10 mouse cellular contexts compared by ENCODE assay signal in the genomic region with DNA sequence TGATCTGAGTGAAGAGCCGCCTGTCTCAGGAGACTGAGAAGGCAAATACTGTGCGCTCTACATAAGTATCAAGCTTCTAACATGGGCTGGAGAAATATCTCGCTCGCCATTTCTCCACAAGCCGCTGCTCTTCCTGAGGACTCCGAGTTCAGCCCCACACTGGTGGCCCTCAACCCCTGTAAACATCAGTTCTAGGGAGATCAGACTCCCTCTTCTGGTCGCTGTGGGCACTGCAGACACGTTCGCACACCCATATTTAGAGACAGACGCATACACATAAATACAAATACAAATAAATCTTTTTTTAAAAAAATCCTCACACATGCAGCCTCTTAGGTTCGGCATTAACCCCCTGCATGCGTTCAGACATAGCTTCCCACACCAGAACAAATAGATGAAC. TPM values are rescaled to one million over a fixed set of nuclear protein-coding genes. Genes with fewer than 3 reads are reported as not detected.
DNase-seq lines count a peak whose midpoint lies in the region; ATAC-seq and TF ChIP-seq lines count a peak whose summit lies in the region.
"Had no signal": no experiment of that assay in that cellular context is flagged by ENCODE, and none has a peak within 500 bp of the region (broad histone marks: within the 10 kb centered on the region; RNA-seq: fewer than 3 reads in every experiment).

No protein-coding gene starts in this region.

- TF ChIP-seq CTCF in kidney, adult 2 months (conservative IDR thresholded peaks at IDR 0.05; ENCODE audit: insufficient read depth, insufficient read length, low read depth, low read length), result peak; percentile 30; the same call in 1 of the 2 replicates

- no peak for DNase-seq in kidney, adult 2 months
- peak; percentile 26 for DNase-seq in right cerebral cortex, postnatal 4 days
- DNase-seq in right cerebral cortex, postnatal 10 days (ENCODE audit: low spot score in 2 of 2), result no peak
- DNase-seq in forebrain, embryonic 14.5 days (ENCODE audit: low spot score), result peak; percentile 50
- DNase-seq in testis, postnatal 10 days (ENCODE audit: low spot score), result peak; percentile 52
- no peak for DNase-seq in left cerebral cortex, postnatal 10 days (ENCODE audit: extremely low spot score in 1 of 2, low spot score in 2 of 2)
- DNase-seq: cerebellum, adult 8-10 months had no signal

- H3K27me3 ChIP-seq in kidney, adult 2 months (replicated peaks; ENCODE audit: control insufficient read depth, insufficient read depth, low read length), result peaks cover 1% of the 10 kb centered on the region; the same call in 1 of the 2 replicates
- no peaks in the 10 kb centered on the region for H3K27me3 ChIP-seq in kidney, embryonic 14.5 days (ENCODE audit: control insufficient read depth, insufficient read depth, low read length)
- no peaks in the 10 kb centered on the region for H3K27me3 ChIP-seq in forebrain, embryonic 14.5 days (replicated peaks; ENCODE audit: control insufficient read depth, insufficient read depth, low read length)
- H3K27me3 ChIP-seq: heart, embryonic 15.5 days had no signal

- no peaks in the 10 kb centered on the region for H3K36me3 ChIP-seq in kidney, adult 2 months (ENCODE audit: control insufficient read depth, insufficient read depth, low read length)
- no peaks in the 10 kb centered on the region for H3K36me3 ChIP-seq in kidney, embryonic 14.5 days (ENCODE audit: control insufficient read depth, insufficient read depth, low read length)
- H3K36me3 ChIP-seq in forebrain, embryonic 14.5 days (ENCODE audit: control insufficient read depth, insufficient read depth, low read length), result no peaks in the 10 kb centered on the region
- H3K36me3 ChIP-seq: heart, embryonic 15.5 days had no signal

- no peak for ATAC-seq in kidney, embryonic 14.5 days (ENCODE audit: low FRiP score, low TSS enrichment)
- peak; percentile 42; the same call in 1 of the 2 replicates for ATAC-seq in forebrain, embryonic 14.5 days
- ATAC-seq in monocyte, adult 5-6 weeks (replicated peaks; ENCODE audit: insufficient number of reproducible peaks, low FRiP score, low TSS enrichment, poor library complexity, severe bottlenecking), result no peak

- H3K27ac ChIP-seq in kidney, adult 2 months (ENCODE audit: insufficient read depth, low read depth, low read length), result no peak overlapping the region
- H3K27ac ChIP-seq in kidney, embryonic 14.5 days (ENCODE audit: low read depth, low read length), result no peak overlapping the region
- peak overlapping the region; percentile 39; the same call in 1 of the 2 replicates for H3K27ac ChIP-seq in forebrain, embryonic 14.5 days (ENCODE audit: low read depth, low read length)
- H3K27ac ChIP-seq: heart, embryonic 15.5 days had no signal

- no peaks in the 10 kb centered on the region for H3K4me1 ChIP-seq in kidney, adult 2 months (ENCODE audit: control insufficient read depth, insufficient read depth, low read length)
- no peaks in the 10 kb centered on the region for H3K4me1 ChIP-seq in kidney, embryonic 14.5 days (ENCODE audit: control insufficient read depth, insufficient read depth, low read length)
- H3K4me1 ChIP-seq in forebrain, embryonic 14.5 days (ENCODE audit: control insufficient read depth, insufficient read depth, low read length), result peaks cover 12% of the 10 kb centered on the region; the same call in 1 of the 2 replicates

- H3K4me2 ChIP-seq in kidney, embryonic 14.5 days (replicated peaks; ENCODE audit: low read depth, low read length), result no peak overlapping the region
- no peak overlapping the region for H3K4me2 ChIP-seq in forebrain, embryonic 14.5 days (ENCODE audit: low read length)
- H3K4me2 ChIP-seq: heart, embryonic 15.5 days had no signal

- intact Hi-C loops in left cerebral cortex, postnatal 10 days (cut with DNase I), result no loop called here

- WGBS in kidney, adult 2 months, result 89% methylated on average over 12 of the region's 12 CpGs
- 90% methylated on average over 12 of the region's 12 CpGs for WGBS in kidney, embryonic 14.5 days
- WGBS in forebrain, embryonic 14.5 days, result 76% methylated on average over 12 of the region's 12 CpGs

- H3K4me3 ChIP-seq in kidney, adult 2 months (ENCODE audit: insufficient read depth, low read depth, low read length), result no peak overlapping the region
- H3K4me3 ChIP-seq in kidney, embryonic 14.5 days (ENCODE audit: low read length), result no peak overlapping the region
- no peak overlapping the region for H3K4me3 ChIP-seq in forebrain, embryonic 14.5 days (ENCODE audit: low read depth, low read length)
- H3K4me3 ChIP-seq: heart, embryonic 15.5 days had no signal

- no peaks in the 10 kb centered on the region for H3K9me3 ChIP-seq in kidney, embryonic 14.5 days (ENCODE audit: control insufficient read depth, low read length)
- H3K9me3 ChIP-seq in forebrain, embryonic 14.5 days (replicated peaks; ENCODE audit: control insufficient read depth, low read length), result no peaks in the 10 kb centered on the region
- H3K9me3 ChIP-seq: heart, embryonic 15.5 days had no signal

- H3K9ac ChIP-seq in kidney, embryonic 14.5 days (ENCODE audit: low read depth, low read length), result no peak overlapping the region
- H3K9ac ChIP-seq in forebrain, embryonic 14.5 days (ENCODE audit: low read length), result no peak overlapping the region
- H3K9ac ChIP-seq: heart, embryonic 15.5 days had no signal

- TF ChIP-seq POLR2A in kidney, adult 2 months (IDR thresholded peaks at IDR 0.05; ENCODE audit: low read depth, low read length), result no peak

RNA-seq across cellular contexts. Expression of gene Ccdc93, which starts 41.3 kb away (rescaled TPM):
- polyA plus RNA-seq in kidney, adult 2 months (2012; rRNA removed), result 9.4 and 10.2 TPM in 2 replicates
- polyA plus RNA-seq in kidney, embryonic 14.5 days (2014; fragmentation: Nextera tagmentation; extraction: Ambion mirVana), result 6.6 and 11.3 TPM in 2 replicates
- 5.8 and 8.2 TPM in 2 replicates for polyA plus RNA-seq in forebrain, embryonic 14.5 days (2014; fragmentation: Nextera tagmentation; extraction: Ambion mirVana)
- total RNA-seq in monocyte, adult 5-6 weeks (2017), result 23.2 to 40.6 TPM (median 27.7 TPM) in 3 replicates
- 10 to 100 TPM; 22.8 to 23.1 TPM for total RNA-seq in left cerebral cortex, postnatal 10 days (2021)

RNA-seq across cellular contexts. Expression of gene Insig2, which starts 57.2 kb away (rescaled TPM):
- 42.0 and 43.8 TPM in 2 replicates for polyA plus RNA-seq in kidney, adult 2 months (2012; rRNA removed)
- 20.5 and 23.3 TPM in 2 replicates for polyA plus RNA-seq in kidney, embryonic 14.5 days (2014; fragmentation: Nextera tagmentation; extraction: Ambion mirVana)
- polyA plus RNA-seq in forebrain, embryonic 14.5 days (2014; fragmentation: Nextera tagmentation; extraction: Ambion mirVana), result 23.8 and 31.4 TPM in 2 replicates
- 12.7 to 32.8 TPM (median 15.4 TPM) in 3 replicates for total RNA-seq in monocyte, adult 5-6 weeks (2017)
- total RNA-seq in left cerebral cortex, postnatal 10 days (2021), result 10 to 100 TPM; 41.6 to 43.7 TPM

Comparison
In these comparisons a context has a peak if more than half of its experiments do, and no peak if none do; other contexts are left out.
1. DNase-seq: peak in right cerebral cortex, postnatal 4 days (single experiment), forebrain, embryonic 14.5 days (single experiment) and testis, postnatal 10 days (single experiment); none in kidney, adult 2 months (single experiment), right cerebral cortex, postnatal 10 days (0 of 2) and left cerebral cortex, postnatal 10 days (0 of 2).